Mouse (Mus musculus) myocyte (in vitro differentiated cells): ENCODE data around the gene Agtrap.

Experiments
- CEBPB ChIP-seq: IDR thresholded peaks from 2 replicates; pipeline ENCODE4 v1.6.1; 2011; ENCODE audit warnings: mild to moderate bottlenecking, moderate library complexity; ENCODE audit not compliant: poor library complexity, insufficient read depth, severe bottlenecking
- E2F4 ChIP-seq: IDR thresholded peaks from one replicate; pipeline ENCODE4 v1.6.1; 2011; ENCODE audit warnings: mild to moderate bottlenecking, control low read depth, moderate library complexity; ENCODE audit not compliant: insufficient read depth
- MAX ChIP-seq: IDR thresholded peaks from one replicate; pipeline ENCODE4 v1.6.1; 2011; ENCODE audit warnings: low read depth, mild to moderate bottlenecking, control low read depth
- MYOD1 ChIP-seq, 3 experiments: IDR thresholded peaks; one replicate each; pipeline ENCODE4 v1.6.1; 2011; ENCODE audit warnings: control low read depth in 2 of 3, low read depth in 2 of 3, mild to moderate bottlenecking in 2 of 3, moderate library complexity in 1 of 3; ENCODE audit not compliant: insufficient read length in 2 of 3, control insufficient read depth in 1 of 3
- POLR2A ChIP-seq: IDR thresholded peaks from one replicate; pipeline ENCODE4 v1.6.1; 2011; ENCODE audit warnings: low read depth, mild to moderate bottlenecking, control low read depth, moderate library complexity; ENCODE audit not compliant: insufficient read length
- POLR2AphosphoS2 ChIP-seq: IDR thresholded peaks from one replicate; pipeline ENCODE4 v1.6.1; 2011; ENCODE audit warnings: low read depth, control low read depth; ENCODE audit not compliant: insufficient read length
- REST ChIP-seq: IDR thresholded peaks from one replicate; pipeline ENCODE4 v1.6.1; 2011; ENCODE audit warnings: mild to moderate bottlenecking, control low read depth, moderate library complexity; ENCODE audit not compliant: insufficient read depth, insufficient read length
- TCF12 ChIP-seq: IDR thresholded peaks from one replicate; pipeline ENCODE4 v1.6.1; 2011; ENCODE audit warnings: mild to moderate bottlenecking, control low read depth; ENCODE audit not compliant: poor library complexity, insufficient read depth, severe bottlenecking
- USF1 ChIP-seq: IDR thresholded peaks from one replicate; pipeline ENCODE4 v1.6.1; 2011; ENCODE audit warnings: low read depth, mild to moderate bottlenecking, control low read depth, moderate library complexity

DNA sequence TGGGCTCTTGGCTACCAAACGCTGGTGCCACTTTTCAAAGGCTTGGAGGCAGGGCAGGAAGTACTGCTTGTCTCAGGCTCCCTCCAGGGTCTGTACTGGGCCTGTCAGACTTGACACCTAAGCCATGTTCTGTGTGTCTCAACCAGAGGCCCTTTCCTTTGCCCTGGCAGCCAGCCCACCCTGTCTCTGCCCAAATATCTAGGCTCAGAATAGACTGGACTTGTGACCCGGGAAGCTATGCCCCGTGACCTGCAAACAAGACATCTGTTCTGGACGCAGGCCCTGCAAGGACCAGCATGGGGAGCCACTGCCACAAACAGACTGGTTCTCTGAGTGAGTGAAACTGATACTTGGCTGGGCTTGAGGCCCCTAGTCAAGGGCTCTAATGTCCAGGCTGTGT is 31.0 kb downstream of the Agtrap start:
- TF ChIP-seq TCF12: no peak
- TF ChIP-seq USF1: no peak
- TF ChIP-seq POLR2AphosphoS2: no peak
- no peak for TF ChIP-seq CEBPB
- TF ChIP-seq MYOD1 (IDR thresholded peaks at IDR 0.05; ENCODE audit: control insufficient read depth in 1 of 3, insufficient read length in 2 of 3, low read depth in 2 of 3): peak in 1 of 3 experiments; percentile 3
- TF ChIP-seq POLR2A: no peak
- no peak for TF ChIP-seq REST
- no peak for TF ChIP-seq MAX
- no peak for TF ChIP-seq E2F4
